Mouse (Mus musculus): Measurements from ENCODE around the gene Gm3043. TPM values are rescaled to one million over a fixed set of nuclear protein-coding genes. Genes with fewer than 3 reads are reported as not detected.
"Not testable (repeated sequence)": the region's sequence is repeated elsewhere in the genome, so short reads cannot be mapped to it uniquely, and the experiment has no call there.

Gene Gm3043
- polyA plus RNA-seq (2015; fragmentation: Nextera tagmentation; extraction: Ambion mirVana), result not detected in 2 replicates

DNA sequence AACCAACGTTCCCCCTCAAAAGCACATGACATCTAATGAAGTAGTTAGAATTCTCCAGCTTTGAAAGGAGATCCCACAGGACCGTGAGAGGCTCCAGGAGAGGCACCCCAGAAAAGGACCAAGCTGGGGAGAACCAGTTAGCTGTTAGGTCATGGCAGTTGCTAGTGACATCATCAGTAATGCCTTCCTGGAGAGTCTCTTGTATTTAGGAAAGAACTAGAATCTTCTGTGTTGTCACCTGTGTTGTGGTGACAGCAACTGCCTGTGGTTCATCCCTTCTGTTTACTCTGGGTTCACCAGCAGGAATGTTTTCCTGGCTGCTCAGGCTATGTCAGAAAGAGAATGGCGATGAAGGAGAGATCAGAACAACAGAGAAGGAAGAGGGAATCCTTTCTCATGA is at the start of gene Gm3043:
Gene Gm3043 (plus strand): TSS at position 301 of the 400 bp plus-strand sequence.
- not testable (repeated sequence) for H3K4me1 ChIP-seq (replicated peaks; ENCODE audit: control insufficient read depth, insufficient read depth); H3K4me3 ChIP-seq (ENCODE audit: low read depth, low read length); H3K9ac ChIP-seq (ENCODE audit: low read length); H3K4me2 ChIP-seq (replicated peaks; ENCODE audit: low read depth); H3K9me3 ChIP-seq (ENCODE audit: control insufficient read depth, low read length); H3K36me3 ChIP-seq (ENCODE audit: control insufficient read depth, insufficient read depth, low read length); DNase-seq (ENCODE audit: low spot score); ATAC-seq (ENCODE audit: low FRiP score, low TSS enrichment); H3K27ac ChIP-seq (replicated peaks); H3K27me3 ChIP-seq (ENCODE audit: control insufficient read depth, insufficient read depth, low read length)
- WGBS, result no CpG with 5 or more reads among the region's 3 CpGs

DNA sequence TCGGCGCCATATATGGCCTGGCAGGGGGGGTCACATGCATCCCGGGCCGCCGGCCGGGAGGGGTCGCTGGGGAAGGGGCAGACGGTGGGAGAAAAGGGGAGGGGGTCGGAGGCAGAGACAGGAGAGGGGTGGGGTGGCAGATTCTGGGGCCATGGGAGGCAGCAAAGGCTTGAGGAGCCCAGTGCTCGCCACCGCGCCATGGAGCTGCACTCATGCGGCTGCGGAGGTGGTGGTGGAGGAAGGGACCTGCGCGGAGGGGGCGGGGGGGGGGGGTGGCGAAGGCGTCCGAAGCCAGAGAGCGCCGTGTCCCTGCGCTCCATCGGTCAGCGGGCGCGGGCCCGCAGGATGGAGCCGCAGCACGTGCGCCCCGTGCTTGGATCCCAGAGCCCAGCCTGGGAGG is 36.9 kb upstream of the Gm3043 start, which contains the start of gene Gm3020:
Gene Gm3020 (plus strand): TSS at position 301 of the 400 bp plus-strand sequence.
- not testable (repeated sequence) for H3K9me3 ChIP-seq (ENCODE audit: control insufficient read depth, low read length)
- WGBS, result no CpG with 5 or more reads among the region's 32 CpGs

More for the DNA sequence above, 36.9 kb upstream of the Gm3043 start, which contains the start of gene Gm3020:
- H3K4me2 ChIP-seq (replicated peaks; ENCODE audit: low read depth); H3K36me3 ChIP-seq (ENCODE audit: control insufficient read depth, insufficient read depth, low read length); H3K9ac ChIP-seq (ENCODE audit: low read length); H3K27ac ChIP-seq (replicated peaks); H3K27me3 ChIP-seq (ENCODE audit: control insufficient read depth, insufficient read depth, low read length); DNase-seq (ENCODE audit: low spot score); ATAC-seq (ENCODE audit: low FRiP score, low TSS enrichment); H3K4me1 ChIP-seq (replicated peaks; ENCODE audit: control insufficient read depth, insufficient read depth); H3K4me3 ChIP-seq (ENCODE audit: low read depth, low read length): not testable (repeated sequence)

Other genes with a start within 250 kb of the Gm3043 start
- gene Gm10408, start 239.4 kb upstream of the Gm3043 start, polyA plus RNA-seq (2015; fragmentation: Nextera tagmentation; extraction: Ambion mirVana), result 0.08 TPM in 1 of 2 replicates, not detected in the other
- gene Gm3012, start 54.3 kb upstream of the Gm3043 start, polyA plus RNA-seq (2015; fragmentation: Nextera tagmentation; extraction: Ambion mirVana), result not detected in 2 replicates
- gene Gm3020, start 36.8 kb upstream of the Gm3043 start, polyA plus RNA-seq (2015; fragmentation: Nextera tagmentation; extraction: Ambion mirVana), result 0.22 and 0.32 TPM in 2 replicates
- gene Gm3002, start 121.3 kb downstream of the Gm3043 start, polyA plus RNA-seq (2015; fragmentation: Nextera tagmentation; extraction: Ambion mirVana), result not detected in 2 replicates
- gene Gm3033, start 157.5 kb downstream of the Gm3043 start, polyA plus RNA-seq (2015; fragmentation: Nextera tagmentation; extraction: Ambion mirVana), result 0.53 TPM in 1 of 2 replicates, not detected in the other
- 0.19 TPM in 1 of 2 replicates, not detected in the other for gene Gm2916, start 195.4 kb downstream of the Gm3043 start, polyA plus RNA-seq (2015; fragmentation: Nextera tagmentation; extraction: Ambion mirVana)
- not detected in 2 replicates for gene Gm3029, start 243.0 kb downstream of the Gm3043 start, polyA plus RNA-seq (2015; fragmentation: Nextera tagmentation; extraction: Ambion mirVana)

Measured in stomach, postnatal 0 days (tissue).